Mouse (Mus musculus) ES-E14 (cell line): ENCODE data around the gene Dclk3. TPM values are rescaled to one million over a fixed set of nuclear protein-coding genes. Genes with fewer than 3 reads are reported as not detected.

Experiments used
- DNase-seq: peaks from one replicate; pipeline ENCODE4 v3.0.0-alpha.2; 2013; ENCODE audit warnings: low read depth, low spot score
- H3K27ac ChIP-seq: 2 replicates; pipeline ENCODE4 v1.5.1; 2012; ENCODE audit warnings: low read depth, mild to moderate bottlenecking, low read length, moderate library complexity, mixed read lengths; ENCODE audit not compliant: poor library complexity, insufficient read depth, severe bottlenecking
- H3K36me3 ChIP-seq: 2 replicates; pipeline ENCODE4 v1.6.1; 2012; ENCODE audit warnings: mild to moderate bottlenecking, low read length, moderate library complexity, mixed read lengths; ENCODE audit not compliant: control insufficient read depth, poor library complexity, insufficient read depth, severe bottlenecking
- H3K4me1 ChIP-seq, 2 experiments: fragments of 150-350 bp in 1 of 2; sonication (generic) in 1 of 2; 2 replicates each; pipeline ENCODE4 v1.6.1; 2012; ENCODE audit warnings: low read length in 2 of 2, mild to moderate bottlenecking in 1 of 2, mixed read lengths in 1 of 2; ENCODE audit not compliant: control insufficient read depth in 2 of 2, insufficient read depth in 2 of 2, poor library complexity in 1 of 2
- H3K4me3 ChIP-seq, 2 experiments: fragments of 150-350 bp in 1 of 2; sonication (generic) in 1 of 2; 2 replicates each; pipeline ENCODE4 v1.5.1; 2012; ENCODE audit warnings: low read length in 2 of 2, low read depth in 1 of 2, mild to moderate bottlenecking in 1 of 2, mixed read lengths in 1 of 2; ENCODE audit not compliant: insufficient read depth in 1 of 2, poor library complexity in 1 of 2, severe bottlenecking in 1 of 2
- H3K9ac ChIP-seq: 2 replicates; pipeline ENCODE4 v1.6.1; 2012; ENCODE audit warnings: low read depth, mild to moderate bottlenecking, low read length, mixed read lengths; ENCODE audit not compliant: poor library complexity, insufficient read depth, severe bottlenecking
- H3K9me3 ChIP-seq: fragments of 150-350 bp; sonication (generic); 2 replicates; pipeline ENCODE4 v1.6.1; 2012; ENCODE audit warnings: low read depth, mild to moderate bottlenecking, low read length; ENCODE audit not compliant: control insufficient read depth, insufficient read depth
- CHD2 ChIP-seq: IDR thresholded peaks from 2 replicates; pipeline ENCODE4 v1.6.1; 2014; ENCODE audit warnings: mild to moderate bottlenecking, low read depth, low read length, inconsistent platforms
- HCFC1 ChIP-seq: IDR thresholded peaks from 2 replicates; pipeline ENCODE4 v1.6.1; 2012; ENCODE audit warnings: low read length, inconsistent platforms, borderline replicate concordance; ENCODE audit not compliant: insufficient read depth
- MAFK ChIP-seq: IDR thresholded peaks from 2 replicates; pipeline ENCODE4 v1.6.1; 2014; ENCODE audit warnings: mild to moderate bottlenecking, low read depth, low read length, inconsistent platforms; ENCODE audit not compliant: insufficient read depth
- ZC3H11A ChIP-seq: IDR thresholded peaks from 2 replicates; pipeline ENCODE4 v1.6.1; 2012; ENCODE audit warnings: low read depth, mild to moderate bottlenecking, inconsistent platforms, low read length, borderline replicate concordance
- ZNF384 ChIP-seq: IDR thresholded peaks from 2 replicates; pipeline ENCODE4 v1.6.1; 2012; ENCODE audit warnings: low read depth, low read length, inconsistent platforms
- in situ Hi-C, 2 experiments: fragments of 600-800 bp; cut with MboI; formaldehyde crosslinking; loops; one replicate each; pipeline ENCODE4 v1.15.1; 2025; ENCODE audit warnings: low sequenced_read_pairs in 2 of 2, inconsistent platforms in 1 of 2; ENCODE audit not compliant: unreplicated experiment in 2 of 2
- total RNA-seq: library from RNA; depleted of rRNA; stranded (reverse); fragments of 300-350 nt; gene quantifications from 2 replicates; pipeline ENCODE4 v1.2.3, GENCODE M21; 2012

Gene Dclk3
- total RNA-seq, 1 experiment: 0.40 TPM

DNA sequence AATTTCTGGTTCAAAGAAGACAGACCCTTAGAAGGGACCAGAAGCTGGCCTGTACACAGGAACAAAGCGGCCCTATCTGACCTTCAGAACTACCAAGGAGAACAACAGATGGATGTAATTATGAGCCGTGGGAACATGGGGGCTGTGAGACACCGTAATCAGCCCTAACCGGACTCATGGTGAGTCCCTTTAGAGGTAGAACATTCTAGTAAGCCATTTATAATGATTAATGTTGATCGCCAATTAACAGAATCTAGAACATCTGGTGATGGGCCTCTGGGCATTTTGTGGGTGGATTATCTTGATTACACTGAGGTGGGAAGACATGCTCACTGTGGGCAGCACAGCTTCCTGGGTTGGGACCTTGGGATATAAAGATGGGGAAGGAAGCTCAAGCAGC is 54.6 kb downstream of the Dclk3 start:
- Histone ChIP-seq H3K9ac (no peak overlapping the region), H3K36me3 (no peaks in the 10 kb centered on the region), H3K9me3 (no peaks in the 10 kb centered on the region), H3K4me1 (no peaks in the 10 kb centered on the region; a peak in 1 of 4 replicates), H3K27ac (no peak overlapping the region), H3K4me3 (no peak overlapping the region)
- no peak for DNase-seq
- in situ Hi-C loops: no loop called here
- TF ChIP-seq ZC3H11A (no peak), HCFC1 (no peak), MAFK (no peak), CHD2 (no peak), ZNF384 (no peak)

DNA sequence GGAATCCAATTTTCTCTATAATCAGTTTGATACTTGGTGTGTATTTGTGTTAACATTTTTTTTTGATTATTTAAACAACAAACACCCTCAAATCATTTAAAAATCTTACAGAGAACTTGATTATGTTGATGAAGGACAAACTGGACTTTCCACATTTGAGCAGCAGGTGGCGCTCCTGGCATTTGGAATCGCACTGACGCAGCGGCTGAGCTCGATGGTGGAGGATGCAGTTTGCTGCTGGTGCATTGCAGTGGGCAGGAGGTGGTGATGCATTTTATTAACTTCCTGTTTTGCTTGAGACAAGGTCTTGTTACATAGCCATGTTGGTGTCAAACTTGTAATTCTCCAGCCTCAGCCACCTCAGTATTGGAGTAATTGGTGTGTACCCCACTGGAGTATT is 56.7 kb downstream of the Dclk3 start:
- Histone ChIP-seq H3K4me3 (no peak overlapping the region), H3K36me3 (no peaks in the 10 kb centered on the region), H3K9ac (no peak overlapping the region), H3K27ac (no peak overlapping the region), H3K4me1 (no peaks in the 10 kb centered on the region; a peak in 1 of 4 replicates), H3K9me3 (no peaks in the 10 kb centered on the region)
- in situ Hi-C loops: loop anchor here (5.0 kb wide), 1 partner anchor 422 kb away; no protein-coding TSS in a partner anchor
- peak; percentile 81 for TF ChIP-seq ZC3H11A
- TF ChIP-seq MAFK: no peak
- peak; percentile 47 for DNase-seq

DNA sequence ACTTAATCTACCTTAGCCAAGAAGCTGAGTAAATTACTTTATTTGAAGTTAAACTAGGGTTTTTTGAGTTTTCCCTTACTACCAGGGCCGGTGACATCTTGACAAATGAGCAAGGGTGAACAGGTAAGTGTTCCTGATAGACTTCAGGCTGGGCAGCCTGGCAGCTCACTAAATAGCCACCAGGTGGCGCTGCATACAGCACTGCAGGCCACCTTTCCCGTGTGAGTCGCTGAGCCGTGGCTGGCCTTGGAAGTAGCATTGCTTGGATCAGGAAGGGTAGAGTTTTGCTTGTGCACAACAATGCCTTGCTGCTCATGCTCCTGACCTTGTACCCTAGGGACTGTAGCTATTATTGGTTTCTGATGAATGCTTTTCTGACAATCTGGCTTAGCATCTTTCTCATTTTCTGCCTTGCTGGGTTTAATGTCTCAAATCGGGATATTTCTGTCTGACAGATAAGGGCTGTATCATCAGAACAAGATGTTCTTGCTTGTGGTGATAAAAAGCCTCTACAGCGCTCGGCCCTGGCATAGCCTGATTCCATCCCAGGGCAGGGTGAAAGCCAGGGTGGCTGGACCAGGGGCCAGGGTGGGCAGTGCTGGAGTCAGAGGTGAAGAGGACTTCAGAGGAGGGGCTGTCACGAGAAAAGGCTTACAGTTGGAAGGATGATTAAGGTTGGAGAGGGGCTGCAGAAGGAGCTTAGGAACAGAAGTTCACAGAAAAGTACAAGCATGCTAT is 58.4 kb downstream of the Dclk3 start:
- no peak overlapping the region for H3K9ac ChIP-seq
- H3K9me3 ChIP-seq: no peaks in the 10 kb centered on the region
- TF ChIP-seq ZC3H11A (peak; percentile 89), MAFK (no peak)
- H3K36me3 ChIP-seq: no peaks in the 10 kb centered on the region
- DNase-seq: peak; percentile 63
- no peak overlapping the region for H3K4me3 ChIP-seq
- no peaks in the 10 kb centered on the region for H3K4me1 ChIP-seq
- in situ Hi-C loops: loop anchor here (5.0 kb wide), 1 partner anchor 420 kb away; no protein-coding TSS in a partner anchor
- H3K27ac ChIP-seq: no peak overlapping the region

DNA sequence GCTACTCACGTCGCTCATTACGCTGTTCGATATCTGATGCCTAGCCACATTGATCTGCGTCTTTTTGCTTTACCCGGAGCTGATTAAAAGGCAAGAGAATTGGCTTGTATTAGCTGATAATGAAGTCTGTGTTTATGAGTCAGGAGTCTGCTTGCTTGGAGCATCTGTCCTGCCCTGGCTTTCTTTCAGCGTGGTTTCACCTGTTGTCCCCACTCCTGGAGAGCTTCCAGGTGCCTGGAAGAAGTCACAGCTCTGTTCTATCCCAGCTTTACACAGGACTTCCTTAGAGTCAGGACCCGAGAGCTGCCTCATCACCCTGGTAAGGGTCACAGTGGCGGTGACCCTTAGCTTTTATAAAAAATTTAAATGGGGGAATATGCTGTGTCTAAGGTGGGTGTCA is 61.3 kb downstream of the Dclk3 start:
- DNase-seq: no peak
- H3K4me3 ChIP-seq: no peak overlapping the region
- no peak for TF ChIP-seq HCFC1
- TF ChIP-seq CHD2: no peak
- no peak for TF ChIP-seq ZNF384
- no peak for TF ChIP-seq ZC3H11A
- no peak overlapping the region for H3K27ac ChIP-seq
- no peaks in the 10 kb centered on the region for H3K9me3 ChIP-seq
- no peaks in the 10 kb centered on the region for H3K36me3 ChIP-seq
- in situ Hi-C loops: no loop called here
- no peak overlapping the region for H3K9ac ChIP-seq
- H3K4me1 ChIP-seq: no peaks in the 10 kb centered on the region

DNA sequence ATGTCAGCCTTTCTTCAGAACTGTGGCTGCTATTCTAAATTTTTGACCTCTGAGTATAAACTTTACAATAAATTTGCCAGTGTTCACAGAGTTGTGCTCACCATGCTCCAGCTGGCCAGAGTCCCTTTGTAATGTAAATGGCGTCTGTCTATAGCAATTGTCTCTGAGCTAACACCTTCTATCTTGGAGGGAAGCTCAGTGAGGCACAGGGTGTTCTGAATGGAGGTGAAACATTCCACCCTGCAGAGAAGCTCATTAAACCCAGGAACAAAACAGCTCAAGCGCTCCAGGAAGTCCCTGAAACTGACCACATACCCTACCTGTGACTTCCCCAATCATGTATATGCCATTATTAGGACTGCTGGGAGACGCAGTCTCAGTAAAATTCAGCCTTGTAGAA is 67.2 kb downstream of the Dclk3 start:
- no peaks in the 10 kb centered on the region for H3K36me3 ChIP-seq
- DNase-seq: no peak
- H3K27ac ChIP-seq: peak overlapping the region; percentile 8; the same call in 1 of the 2 replicates
- TF ChIP-seq CHD2: no peak
- no peak for TF ChIP-seq ZNF384
- TF ChIP-seq HCFC1: no peak
- H3K9ac ChIP-seq: no peak overlapping the region
- no peak overlapping the region for H3K4me3 ChIP-seq
- in situ Hi-C loops: no loop called here
- no peaks in the 10 kb centered on the region; a peak in 1 of 4 replicates for H3K4me1 ChIP-seq
- no peaks in the 10 kb centered on the region for H3K9me3 ChIP-seq
